Mouse (Mus musculus): ENCODE results near the gene Nanog.
"Not testable (repeated sequence)": the region's sequence is repeated elsewhere in the genome, so short reads cannot be mapped to it uniquely, and the experiment has no call there.

The Nanog gene

GRCm38 (mm10) chr6:122707036-122707800 lies at the start of gene Nanog:
TSS of gene Nanog (plus strand) at chr6:122707489.
- DNase-seq (ENCODE audit: low spot score): no peak

DNA sequence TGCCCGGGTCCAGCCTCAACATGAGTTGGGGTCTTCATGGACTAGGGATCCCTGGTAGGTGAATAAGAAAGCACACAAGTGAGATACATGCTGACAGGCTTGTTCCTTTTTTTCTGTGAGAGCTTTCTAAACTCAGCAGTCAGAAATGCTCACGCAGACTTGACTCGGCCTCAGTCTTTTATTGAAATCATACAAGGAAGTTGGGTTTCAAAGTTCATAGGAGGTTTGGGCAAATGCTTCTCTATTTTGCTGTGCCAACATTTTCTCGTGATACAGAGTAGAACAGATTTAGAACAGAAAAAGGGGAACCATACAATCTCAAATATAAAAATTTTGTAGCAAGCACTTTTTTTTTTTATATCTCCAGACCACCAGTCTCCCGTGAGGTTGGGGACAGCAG lies 49.7 kb upstream of the Nanog start:
- DNase-seq (ENCODE audit: low spot score): no peak

GRCm38 (mm10) chr6:122659567-122659966 lies 47.7 kb upstream of the Nanog start:
- DNase-seq (ENCODE audit: low spot score): peak; percentile 72

GRCm38 (mm10) chr6:122660601-122661379 lies 46.5 kb upstream of the Nanog start:
- peak; percentile 83 for DNase-seq (ENCODE audit: low spot score)

DNA sequence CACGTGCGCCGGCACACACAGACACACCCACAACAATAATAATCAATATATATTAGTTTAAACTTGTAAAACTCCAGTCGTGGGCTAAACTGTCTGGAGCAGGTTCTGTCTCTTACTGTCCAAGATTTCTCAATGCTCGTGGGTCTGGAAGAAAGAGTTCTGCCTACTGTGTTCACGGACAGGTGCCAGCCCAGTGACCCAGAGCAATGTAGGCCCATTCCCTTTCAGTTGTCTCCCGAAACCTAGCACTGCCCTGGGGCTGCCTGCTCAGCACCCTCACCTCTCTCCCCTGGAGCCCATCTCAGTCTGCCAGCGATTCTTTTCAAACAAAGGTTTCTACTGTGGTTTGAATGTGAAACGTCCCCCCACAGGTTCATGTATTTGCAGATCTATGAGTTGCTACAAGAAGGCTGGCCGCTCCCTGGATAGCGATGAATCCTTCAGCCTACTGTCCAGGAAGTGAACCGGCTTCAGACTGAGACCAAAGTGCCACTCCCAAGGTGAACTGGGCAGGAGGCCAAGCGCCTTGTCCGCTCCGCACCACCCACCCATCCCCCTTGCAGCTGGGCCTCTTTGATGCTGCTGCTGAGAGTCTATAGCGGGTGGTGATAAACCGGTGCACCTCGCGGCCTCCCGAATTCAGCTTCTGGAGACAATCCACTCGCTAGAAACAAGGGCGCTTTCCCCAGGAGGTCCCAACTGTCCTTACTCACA lies 44.6 kb upstream of the Nanog start:
- no peak for DNase-seq (ENCODE audit: low spot score)

DNA sequence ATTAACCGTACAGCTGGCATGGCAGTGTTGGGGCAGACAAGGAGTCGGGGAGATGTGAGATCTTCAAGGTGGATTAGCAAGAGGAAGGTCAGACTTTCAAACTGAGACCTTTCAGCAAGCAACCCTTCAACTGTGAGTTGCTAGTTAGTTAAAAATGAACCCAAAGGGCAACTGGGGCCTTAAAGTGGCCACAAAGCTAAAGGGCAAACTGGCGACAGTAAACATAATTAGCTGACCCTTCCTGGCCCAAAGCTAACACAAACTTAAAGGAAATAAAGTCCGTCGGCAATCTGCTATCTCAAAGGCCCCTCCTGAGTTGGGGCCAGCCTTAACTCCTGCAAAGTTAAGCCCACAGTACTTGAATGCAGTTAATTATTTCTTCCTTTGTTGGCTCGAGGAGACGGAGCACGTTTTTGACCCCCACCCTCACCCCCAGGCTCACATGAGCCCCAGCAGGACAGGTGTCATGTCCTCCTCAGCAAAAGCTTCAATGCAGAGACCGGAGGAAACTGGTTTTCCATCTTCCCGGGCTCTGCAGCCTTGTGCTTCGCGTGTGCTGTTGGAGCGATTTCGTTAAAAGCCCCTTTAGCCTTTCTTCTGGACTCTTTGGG lies 43.6 kb upstream of the Nanog start:
- DNase-seq (ENCODE audit: low spot score): no peak

DNA sequence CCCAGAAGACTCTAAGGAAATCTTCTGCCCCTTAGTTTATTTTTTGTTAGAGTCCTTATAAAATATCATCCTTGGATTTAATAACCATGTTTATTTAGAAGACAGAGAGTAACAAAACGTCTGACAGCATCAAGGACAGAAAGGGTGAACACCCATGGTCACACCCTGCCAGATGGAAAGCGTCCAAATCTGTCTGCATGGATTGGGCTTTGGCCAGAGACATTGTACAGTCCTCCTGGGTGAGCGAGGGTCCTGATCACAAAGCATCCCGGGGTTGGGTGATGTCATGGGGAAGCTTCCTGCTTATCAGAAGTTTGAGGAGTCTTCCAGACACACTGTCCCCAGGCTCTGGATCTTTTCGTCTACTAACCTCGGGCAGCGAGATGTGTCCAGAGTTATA lies 41.4 kb upstream of the Nanog start:
- DNase-seq (ENCODE audit: low spot score): no peak

DNA sequence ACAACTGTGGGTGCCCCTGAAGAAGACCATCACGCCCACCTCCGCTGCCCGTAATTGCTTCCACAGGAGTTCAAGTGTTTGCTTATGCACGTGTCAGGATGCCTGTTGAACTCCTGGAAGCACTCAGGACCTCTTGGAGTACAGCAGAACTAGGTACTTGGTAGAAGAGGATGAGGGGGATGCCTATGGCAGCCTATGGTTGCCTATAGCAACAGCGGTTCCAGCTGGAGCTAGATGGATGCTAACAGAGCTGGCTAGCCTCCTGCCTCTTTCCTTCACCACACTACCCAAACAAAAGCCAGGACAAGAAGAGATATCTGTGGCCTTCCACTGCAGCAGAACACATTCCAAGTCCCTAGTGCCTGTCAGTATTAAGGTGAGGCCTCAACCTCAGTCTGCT lies 39.6 kb upstream of the Nanog start:
- no peak for DNase-seq (ENCODE audit: low spot score)

DNA sequence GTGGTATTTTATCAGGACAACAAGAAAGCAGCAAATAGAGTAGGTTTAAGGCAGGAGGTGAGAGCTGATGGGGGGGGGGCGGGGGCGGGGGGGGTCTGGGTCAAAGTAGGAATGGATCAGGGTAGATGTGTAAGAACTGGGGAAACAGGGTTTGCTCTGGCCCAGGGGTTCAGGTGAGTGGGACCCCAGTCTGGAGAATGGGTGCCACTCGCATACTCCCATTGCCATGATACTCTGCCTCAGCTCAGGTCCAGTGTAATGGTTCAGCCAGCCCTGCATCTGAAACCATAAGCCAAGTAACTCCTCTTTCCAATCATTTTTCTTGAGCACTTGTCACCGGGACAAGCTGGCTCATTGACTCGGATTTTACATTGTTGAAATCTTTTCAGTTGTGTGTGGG lies 38.5 kb upstream of the Nanog start:
- no peak for DNase-seq (ENCODE audit: low spot score)

DNA sequence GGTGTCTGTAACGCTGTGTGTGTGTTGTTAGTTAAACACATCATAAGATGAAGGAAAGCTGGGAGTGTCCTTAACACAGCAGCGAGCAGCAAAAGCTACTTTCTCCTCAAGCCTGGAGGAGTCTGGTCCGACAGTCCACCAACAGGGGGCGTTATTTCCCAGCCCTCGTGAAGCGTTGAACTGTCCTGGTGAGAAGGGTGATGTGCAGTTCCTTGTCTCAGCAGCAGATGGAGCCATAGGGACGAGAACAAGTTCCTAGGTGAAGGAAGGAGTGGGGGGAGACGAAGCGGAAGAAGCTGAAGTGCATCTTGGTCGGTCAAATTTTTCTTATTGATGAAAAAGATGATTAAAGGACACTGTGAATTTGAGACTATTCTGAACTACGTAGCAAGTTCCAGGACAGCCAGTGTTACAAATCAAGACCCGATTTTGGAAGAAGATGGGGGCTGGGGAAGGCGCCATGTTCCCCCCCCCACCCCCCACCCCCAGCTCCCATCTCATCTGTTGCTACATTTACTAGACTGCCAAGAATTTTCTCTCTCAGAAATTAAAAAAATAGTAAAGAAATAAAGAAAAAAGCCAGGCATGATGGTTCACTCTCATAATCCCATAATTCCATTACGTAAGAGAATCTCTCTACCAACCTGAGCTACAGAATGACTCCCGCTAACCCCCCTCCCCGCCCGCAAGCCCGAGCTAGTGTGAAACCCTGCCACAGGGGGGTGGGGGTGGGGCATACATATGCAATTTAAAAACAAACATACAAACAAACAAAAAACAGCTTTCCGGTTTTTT lies 37.7 kb upstream of the Nanog start:
- DNase-seq (ENCODE audit: low spot score): peak; percentile 99

DNA sequence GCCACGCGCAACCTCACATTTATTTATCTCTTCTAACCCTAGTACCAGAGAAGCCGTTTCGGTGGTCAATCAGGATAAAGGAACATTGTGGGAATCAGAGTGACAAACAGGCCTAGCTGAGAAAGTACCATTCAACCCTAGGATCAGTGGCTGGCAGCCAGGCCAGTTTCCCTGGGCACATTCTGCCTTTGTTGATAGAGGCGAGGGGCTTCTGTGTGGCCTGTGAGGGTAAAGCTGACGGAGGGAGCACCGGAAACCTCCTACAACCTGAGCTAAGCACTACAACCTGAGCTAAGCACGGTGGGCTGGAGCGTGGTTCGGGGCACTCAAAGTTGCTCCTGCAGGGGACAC lies 37.1 kb upstream of the Nanog start:
- DNase-seq (ENCODE audit: low spot score): peak; percentile 20

- DNase-seq (ENCODE audit: low spot score): no peak
Observed at GRCm38 (mm10) chr6:122670841-122671240, 36.4 kb upstream of the Nanog start.

DNA sequence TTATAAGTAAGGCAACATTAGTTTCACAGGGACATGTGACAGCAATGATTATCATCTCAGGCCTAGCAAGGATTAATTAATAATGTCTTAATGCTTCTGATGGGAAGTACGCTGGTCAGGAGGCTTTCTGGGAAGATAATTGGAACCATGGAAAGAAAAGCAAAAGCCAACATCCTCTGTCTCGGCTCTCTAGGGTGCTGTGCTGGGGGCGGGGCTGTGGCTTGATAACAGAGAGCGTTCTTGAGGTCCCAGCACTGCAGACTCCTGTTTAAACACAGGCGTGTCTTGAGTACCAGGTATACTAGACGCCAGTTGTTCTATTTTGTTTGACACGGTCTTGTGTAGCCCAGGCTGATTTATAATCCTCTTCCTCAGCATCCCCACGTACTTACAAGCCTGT lies 34.5 kb upstream of the Nanog start:
- DNase-seq (ENCODE audit: low spot score): peak; percentile 53

DNA sequence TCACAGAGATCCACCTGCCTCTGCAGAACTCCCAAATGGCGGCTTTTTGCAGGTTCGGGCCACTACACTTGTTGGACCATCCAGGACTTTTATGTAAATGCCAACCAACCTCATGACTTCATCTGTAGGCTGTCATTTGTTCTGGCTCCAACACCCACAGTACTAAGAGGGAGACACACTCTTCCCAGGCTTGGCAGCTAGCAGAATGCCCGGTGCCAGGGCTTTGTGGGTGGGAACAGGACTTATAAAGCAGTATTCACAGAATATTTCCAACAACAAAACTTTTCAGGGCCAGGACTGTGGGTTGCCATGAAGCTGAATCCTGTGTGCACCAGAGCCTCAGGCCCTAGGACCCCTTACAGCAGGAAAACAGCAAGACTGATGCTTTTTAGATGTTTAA lies 24.6 kb upstream of the Nanog start:
- DNase-seq (ENCODE audit: low spot score): no peak

GRCm38 (mm10) chr6:122686709-122687108 lies 20.6 kb upstream of the Nanog start:
- no peak for DNase-seq (ENCODE audit: low spot score)

- no peak for DNase-seq (ENCODE audit: low spot score)
Observed at GRCm38 (mm10) chr6:122689411-122690055, 17.8 kb upstream of the Nanog start.

GRCm38 (mm10) chr6:122690082-122690481 lies 17.2 kb upstream of the Nanog start:
- DNase-seq (ENCODE audit: low spot score): no peak

- no peak for DNase-seq (ENCODE audit: low spot score)
Observed at GRCm38 (mm10) chr6:122695398-122695797, 11.9 kb upstream of the Nanog start.

GRCm38 (mm10) chr6:122699628-122700027 lies 7.7 kb upstream of the Nanog start:
- DNase-seq (ENCODE audit: low spot score): not testable (repeated sequence)

DNA sequence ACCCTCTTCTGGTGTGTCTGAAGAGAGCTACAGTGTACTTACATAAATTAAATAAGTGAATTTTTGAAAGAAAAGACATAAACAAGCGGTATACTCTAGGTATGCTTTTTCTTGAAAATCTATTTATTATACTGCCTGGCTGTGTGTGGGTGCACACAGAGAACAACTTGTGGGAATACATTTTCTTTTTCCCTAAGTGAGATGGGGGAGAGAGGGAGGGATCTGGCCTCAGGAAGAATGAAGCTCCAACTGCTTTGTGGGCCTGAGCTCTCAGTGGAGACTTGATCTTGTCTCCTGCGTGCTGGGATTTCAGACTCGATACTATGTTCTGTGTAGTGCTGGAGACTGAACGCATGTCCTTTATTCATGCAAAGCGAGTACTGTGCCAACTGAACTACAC lies 5.5 kb upstream of the Nanog start:
- DNase-seq (ENCODE audit: low spot score): no peak

DNA sequence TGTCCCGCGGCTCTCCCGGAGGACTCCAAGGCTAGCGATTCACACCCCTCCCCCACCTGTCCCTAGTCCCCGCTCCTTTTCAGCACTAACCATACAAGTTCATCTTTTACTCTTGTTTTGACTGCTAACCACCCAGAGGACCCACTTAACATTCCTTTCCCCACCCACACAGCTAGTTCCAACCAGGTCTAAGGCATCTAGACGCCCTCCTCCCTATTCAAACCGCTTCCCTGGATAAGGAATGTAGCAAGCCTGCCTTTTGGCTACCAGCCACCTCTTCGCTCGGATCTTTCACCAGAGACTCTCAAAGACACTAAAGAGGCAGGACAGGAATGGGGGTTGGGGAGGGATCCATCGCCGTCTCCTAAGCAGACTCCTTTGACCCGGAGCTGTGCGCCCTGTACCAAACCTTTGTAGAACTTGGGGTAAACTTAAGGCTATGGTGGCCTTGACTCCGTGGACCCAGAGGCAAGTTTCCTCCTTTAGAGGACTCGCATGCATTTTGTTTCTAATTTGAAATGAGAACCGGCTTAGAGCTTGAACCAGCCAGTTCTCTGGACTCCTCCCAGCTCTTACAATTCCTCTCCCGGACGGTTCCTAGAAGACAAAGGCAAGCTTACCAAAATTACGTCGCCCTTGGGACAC lies 4.7 kb upstream of the Nanog start:
- DNase-seq (ENCODE audit: low spot score): peak; percentile 18
